Mouse (Mus musculus): Measurements from ENCODE around the gene Prdx1.
"Not testable (repeated sequence)": the region's sequence is repeated elsewhere in the genome, so short reads cannot be mapped to it uniquely, and the experiment has no call there.

Prdx1 gene

DNA sequence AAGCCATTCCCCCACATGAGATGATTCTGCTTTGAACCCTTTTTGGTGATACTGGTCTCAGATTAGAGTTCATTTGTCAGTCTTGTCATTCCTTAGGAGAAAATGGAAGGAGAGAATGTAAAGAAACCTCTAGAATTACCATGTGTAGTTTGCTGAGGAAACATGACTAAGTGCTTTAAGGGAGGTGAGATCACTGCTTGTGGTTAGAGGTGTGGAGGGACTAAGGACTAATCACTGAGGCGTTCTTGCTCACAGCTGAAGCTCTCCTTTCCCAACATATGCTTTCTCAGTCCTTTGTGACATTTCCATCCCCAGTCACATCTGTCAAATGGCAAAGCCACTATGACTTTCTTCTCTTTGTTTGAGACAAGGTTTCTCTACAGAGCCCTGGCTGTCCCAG is 7.5 kb upstream of the Prdx1 start:
- no peak for DNase-seq (ENCODE audit: low read depth)

DNA sequence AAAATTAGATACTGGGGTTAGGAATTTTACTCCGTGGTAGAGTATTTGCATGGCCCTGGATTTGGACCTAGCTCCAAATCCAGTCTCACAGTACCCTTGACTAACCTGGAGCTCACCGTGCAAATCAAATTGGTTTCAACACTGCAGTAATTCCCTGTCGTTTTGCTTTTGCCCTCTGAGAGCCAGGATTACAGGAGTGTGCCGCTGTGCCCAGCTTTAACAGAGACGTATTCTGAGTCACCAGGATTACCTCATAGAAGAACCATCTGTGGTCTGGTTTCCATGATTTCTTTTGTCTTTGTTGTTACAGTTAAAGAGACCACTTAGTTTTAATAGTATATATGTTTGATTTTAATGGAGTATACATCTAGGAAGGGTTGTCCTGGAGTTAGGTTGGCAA is 6.2 kb upstream of the Prdx1 start:
- DNase-seq (ENCODE audit: low read depth): no peak

DNA sequence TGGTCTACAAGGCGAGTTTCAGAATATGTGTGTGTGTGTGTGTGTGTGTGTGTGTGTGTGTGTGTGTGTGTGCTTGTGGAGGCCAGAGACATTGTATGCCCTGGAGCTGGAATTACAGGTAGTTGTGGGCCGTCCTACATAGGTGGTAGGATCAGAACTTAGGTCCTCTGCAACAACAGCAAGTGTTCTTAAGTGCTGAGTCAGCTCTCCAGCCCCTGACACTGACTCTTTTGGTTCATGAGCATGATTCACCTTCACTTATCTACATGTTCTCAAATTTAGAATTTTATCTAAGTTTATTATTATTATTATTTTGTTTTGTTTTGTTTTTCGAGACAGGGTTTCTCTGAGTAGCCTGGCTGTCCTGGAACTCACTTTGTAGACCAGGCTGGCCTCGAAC is 4.8 kb upstream of the Prdx1 start:
- DNase-seq (ENCODE audit: low read depth): not testable (repeated sequence)

DNA sequence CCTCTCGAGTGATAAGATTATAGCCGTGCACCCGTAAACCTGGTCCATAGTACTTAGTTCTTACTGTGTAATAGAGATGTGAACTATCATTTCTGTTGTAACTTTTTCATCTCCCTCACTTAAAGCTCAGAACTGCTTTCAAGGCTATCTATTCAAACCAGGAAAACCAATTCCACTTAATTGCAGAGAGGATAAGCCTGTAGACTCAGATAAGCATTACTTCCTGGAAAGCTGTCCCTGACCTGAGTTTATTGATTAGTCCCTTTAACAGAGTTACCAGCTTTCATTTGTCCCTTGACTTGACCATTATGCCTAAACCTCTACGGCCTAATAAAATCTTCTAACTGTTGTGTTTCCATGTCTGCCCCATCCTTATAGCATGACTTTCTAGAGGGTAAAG is 1.4 kb upstream of the Prdx1 start:
- no peak for DNase-seq (ENCODE audit: low read depth)

DNA sequence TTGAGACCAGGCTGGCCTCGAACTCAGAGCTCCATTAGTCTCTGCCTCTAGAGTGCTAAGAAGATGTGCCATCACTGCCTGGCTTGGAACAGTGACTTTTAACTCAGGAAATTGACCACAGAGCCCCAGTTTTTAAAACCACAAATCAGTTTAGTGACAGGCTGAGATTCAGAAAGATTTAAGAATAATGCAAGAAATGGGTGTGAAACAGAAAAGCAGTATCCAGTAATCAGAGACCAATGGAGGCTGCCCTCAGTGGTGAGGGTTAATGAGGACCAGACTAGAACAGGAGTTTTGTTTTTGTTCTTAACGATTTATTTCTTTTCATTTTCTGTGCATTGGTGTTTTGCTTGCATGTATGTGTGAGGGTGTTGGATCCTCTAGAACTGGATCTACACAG is 679 bp upstream of the Prdx1 start:
- DNase-seq (ENCODE audit: low read depth): no peak

DNA sequence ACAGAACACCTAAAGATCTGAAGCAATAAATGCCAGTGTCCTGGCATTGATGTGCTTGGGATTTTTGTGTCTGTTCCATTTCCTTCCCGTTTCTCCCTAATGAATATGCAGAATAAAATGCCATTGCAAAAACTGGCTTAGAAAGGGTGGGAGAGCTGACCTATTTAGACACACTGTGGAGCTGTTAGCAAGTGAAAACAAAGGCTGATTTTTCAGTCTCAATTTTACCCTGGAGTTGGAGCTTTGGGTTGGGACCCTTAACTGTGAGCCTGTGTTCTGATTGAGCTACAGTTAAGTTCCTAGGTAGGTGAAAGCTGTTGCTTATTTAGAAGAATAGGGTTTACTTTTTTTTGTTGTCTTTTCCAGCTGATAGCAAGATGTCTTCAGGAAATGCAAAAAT is 1.7 kb downstream of the Prdx1 start:
- DNase-seq (ENCODE audit: low read depth): no peak

DNA sequence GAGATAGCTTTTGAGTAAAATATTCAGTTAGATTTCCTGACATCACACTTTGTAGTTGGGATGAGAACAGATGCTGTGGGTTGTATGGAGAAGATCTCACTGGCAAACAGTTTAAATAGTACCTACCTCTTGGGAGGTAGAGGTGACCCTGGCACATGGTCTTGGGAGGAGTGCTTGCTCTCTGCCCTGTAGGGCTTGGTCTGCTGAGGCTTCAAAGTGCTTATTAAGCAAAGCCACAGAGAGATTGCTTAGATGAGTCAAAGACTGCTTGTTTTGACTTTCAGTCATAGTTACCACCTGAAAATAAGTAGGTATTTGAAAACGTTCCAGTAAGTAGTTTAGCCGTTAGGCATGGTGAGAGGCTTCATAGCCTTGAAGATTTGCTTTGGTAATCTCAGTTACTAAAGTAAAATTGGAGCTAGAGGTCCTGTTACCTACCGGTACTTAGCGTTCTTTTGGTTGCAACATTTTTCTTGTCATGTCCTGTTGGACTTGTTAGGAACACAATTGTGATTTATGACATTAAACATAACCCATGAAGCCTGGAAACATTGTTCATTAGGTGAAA is 4.0 kb downstream of the Prdx1 start:
- DNase-seq (ENCODE audit: low read depth): no peak

DNA sequence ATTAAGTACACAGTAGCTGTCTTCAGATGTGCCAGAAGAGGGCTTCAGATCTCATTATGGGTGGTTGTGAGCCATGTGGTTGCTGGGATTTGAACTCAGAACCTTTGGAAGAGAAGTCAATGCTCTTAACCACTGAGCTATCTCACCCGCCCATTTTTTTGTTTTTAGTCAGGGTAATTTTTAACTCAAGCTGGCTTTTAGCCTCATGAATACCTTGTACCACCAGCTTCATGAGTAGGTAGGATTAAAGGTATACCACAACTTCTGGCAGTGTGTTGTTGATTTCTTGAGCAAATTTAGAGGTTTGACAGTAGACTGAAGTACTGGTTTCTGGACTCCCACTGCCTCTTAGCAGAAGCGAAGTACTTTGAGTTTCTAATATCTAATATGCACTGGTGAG is 6.8 kb downstream of the Prdx1 start:
- no peak for DNase-seq (ENCODE audit: low read depth)

DNA sequence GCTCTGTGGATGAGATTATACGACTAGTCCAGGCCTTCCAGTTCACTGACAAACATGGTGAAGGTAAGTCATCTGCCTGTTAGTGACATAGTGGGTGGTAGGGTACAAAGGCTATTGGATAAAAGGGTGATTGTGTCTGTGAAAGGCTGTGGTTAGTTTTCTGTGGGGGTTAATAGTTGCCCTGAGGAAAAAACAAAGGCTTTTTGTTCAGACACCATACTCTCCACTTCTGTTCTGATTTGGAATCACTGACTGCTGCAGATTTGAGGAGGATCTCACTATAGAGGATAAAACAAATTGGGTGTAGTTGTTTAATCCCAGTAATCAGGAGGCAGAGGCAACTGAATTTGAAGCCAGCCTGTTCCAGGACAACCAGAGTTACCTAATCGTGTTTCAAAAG is 8.4 kb downstream of the Prdx1 start:
- no peak for DNase-seq (ENCODE audit: low read depth)

DNA sequence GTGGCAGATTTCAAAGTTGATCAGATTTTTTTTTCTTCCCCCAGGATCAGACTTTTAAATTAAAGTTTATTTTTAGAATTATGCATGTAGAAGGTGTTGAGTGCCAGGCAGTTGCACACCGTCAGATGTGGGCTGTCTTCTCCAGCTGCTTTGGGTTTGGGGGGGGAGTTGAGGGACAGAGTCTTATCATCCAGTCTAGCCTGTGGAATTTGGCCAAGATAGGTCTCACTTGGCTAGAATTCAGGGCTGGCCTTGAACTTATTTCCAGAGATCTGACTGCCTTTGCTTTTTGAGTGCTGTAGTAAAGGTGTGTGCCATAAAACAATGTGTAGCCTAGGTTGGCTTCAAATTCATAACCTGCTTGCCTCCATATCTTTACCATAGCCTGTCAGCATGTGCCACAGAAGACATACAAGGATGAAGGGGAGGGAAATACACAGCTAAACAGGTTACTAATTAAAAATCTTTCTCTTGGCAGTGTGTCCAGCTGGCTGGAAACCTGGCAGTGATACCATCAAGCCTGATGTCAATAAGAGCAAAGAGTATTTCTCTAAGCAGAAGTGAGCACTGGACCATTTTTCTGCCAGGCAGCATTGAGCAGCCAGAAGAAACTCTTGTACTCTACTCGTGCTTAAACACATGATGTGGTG is 13.5 kb downstream of the Prdx1 start:
- DNase-seq (ENCODE audit: low read depth): no peak

DNA sequence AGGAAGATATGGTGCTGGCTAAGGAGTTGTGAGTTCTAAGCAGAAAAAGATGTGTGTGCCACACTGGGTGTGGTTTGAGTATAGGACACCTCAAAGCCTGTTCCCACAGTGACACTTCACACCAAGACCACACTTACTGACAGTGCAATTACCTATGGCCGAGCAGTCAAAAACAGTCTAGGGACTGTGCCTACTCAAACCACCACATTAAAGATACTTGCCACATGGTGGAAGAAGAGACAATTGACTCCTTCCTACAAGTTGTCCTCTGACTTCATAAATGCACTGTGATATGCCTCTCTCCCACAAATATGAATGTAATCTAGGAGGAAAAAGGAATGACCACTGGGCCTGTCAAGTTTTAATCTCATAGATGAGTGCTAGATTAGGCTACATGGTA is 15.6 kb downstream of the Prdx1 start:
- no peak for DNase-seq (ENCODE audit: low read depth)

DNA sequence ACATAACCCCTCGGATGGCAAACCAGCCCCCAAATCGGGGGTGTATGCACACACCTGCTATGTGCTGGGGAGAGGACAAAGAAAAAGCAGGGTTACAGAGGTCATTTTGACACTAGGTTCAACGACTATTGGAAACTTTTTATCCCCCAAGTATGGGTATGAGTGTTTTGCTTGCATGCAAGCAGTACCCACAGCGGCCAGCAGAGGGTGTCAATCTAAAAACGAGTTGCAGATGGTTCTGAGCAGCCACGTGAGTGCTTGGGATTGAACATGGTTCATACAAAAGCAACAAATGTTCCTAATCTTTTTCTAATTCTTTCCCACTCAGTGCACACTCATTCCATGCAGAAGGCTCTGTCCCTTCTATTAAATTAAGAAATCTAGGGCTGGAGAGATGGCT is 18.5 kb downstream of the Prdx1 start:
- DNase-seq (ENCODE audit: low read depth): peak; percentile 72

DNA sequence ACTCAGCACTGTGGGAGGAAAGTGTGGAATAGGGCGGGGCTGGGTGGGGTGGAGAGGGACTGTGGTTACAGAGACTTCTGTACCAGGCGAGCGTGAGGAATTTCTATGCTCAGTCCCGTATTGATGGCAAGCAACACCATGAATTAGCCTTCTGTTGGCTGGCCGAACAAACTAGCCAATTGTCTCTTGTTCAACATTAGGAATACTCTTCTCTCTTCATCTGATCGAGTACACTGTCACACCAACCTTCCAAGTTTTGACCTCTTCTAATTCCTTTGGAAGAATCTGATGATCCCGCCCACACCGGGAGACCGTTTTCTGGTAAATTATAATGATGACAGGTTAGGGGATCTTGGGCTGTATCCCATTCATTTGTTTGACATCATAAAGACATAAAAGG is 22.3 kb downstream of the Prdx1 start:
- no peak for DNase-seq (ENCODE audit: low read depth)

DNA sequence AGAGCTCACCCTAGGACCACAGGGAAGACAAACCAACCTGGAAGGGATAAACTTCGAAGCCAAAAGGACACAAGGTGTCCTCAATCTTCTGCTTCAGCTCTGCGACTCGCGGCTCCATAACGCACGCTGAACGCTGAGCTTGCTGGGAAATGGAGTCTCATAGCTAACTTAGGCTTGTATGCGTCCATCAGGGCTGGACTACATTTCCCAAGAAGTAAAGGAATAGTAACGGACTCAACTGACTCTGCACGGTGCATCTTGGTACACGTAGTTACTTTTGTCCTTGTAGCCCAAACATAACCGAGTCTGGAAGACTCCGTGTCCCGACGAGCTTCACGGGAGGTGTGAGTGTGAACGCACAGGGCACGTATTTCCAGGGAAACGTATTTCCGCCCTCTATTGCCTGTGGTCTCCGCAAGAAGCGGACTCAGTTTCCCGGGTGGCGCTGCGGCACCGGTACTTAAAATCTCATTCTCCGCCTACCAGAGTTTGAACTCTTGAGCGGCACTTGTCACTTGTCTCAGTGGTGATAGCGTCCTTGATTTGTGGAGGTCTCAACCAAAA is 22.9 kb downstream of the Prdx1 start, which contains the start of the genes Mmachc and Ccdc163:
Mmachc (minus strand) TSS at position 206 of the 564 bp plus-strand sequence.
Ccdc163 (plus strand) TSS at position 309 of the 564 bp plus-strand sequence.
- DNase-seq (ENCODE audit: low read depth): peak; percentile 86

DNA sequence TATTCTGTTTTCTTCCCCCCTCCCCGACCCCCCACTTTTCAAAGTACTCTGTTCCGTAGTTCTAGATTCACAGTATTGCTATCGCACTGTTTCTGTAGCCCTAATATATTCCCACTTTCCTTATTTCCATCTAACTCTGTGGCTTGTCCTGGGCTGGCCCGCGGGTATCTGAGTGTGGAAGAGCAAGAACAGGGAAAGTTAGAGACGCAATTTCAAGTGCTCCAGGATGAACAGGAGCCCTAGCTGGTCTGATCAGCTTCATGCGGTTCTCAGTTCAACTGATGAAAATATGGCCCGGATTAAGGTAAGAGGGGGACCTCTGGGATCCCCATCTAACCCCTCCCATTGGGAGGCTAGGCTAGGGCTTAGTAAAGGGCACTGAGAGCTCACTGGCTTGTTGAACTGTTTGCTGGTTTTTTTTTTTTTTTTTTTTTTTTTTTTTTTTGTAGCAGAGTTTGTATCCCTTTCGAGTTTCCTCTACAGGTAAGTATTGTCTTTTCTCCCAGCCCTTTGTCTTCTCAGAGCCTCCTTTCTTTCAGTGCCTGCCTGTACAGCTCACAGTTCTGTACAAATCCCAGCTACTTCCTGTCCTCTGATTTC is 23.5 kb downstream of the Prdx1 start:
- DNase-seq (ENCODE audit: low read depth): no peak

DNA sequence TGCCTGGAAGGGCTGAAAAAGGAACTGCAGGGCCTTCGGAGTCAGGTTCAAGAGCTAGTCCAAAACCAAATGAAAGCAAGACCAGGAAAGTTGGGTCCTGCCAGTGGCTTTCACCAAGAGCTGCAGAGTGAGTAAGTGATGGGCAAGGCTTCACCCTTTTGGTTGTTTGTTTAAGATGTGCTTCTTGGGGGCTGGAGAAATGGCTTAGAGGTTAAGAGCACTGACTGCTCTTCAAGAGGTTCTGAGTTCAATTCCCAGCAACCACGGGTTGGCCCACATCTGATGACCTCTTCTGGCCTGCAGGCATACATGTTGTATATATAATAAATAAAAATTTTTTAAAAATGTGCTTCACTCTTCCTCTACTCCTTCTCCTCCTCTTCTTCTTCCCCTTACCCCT is 24.8 kb downstream of the Prdx1 start:
- DNase-seq (ENCODE audit: low read depth): no peak

DNA sequence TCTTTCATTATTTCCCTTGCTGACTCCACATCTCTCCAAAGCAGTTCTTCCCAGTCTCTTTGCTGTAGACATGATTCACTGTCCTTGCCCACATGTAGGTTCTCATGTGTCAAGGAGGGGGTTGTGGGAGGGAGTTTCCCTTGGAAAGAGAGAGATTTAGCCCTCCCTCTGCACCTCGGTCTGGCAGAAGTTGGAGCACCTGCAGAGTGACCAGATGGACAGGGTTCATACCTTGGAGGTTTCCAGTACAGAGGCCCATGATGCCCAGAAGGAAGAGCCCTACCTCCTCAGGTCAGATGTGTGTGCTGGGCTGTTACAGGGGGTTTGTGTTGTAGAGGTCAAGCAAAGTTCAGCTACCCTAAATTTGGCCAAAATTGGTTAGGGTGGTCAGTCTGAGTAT is 27.2 kb downstream of the Prdx1 start:
- DNase-seq (ENCODE audit: low read depth): no peak

DNA sequence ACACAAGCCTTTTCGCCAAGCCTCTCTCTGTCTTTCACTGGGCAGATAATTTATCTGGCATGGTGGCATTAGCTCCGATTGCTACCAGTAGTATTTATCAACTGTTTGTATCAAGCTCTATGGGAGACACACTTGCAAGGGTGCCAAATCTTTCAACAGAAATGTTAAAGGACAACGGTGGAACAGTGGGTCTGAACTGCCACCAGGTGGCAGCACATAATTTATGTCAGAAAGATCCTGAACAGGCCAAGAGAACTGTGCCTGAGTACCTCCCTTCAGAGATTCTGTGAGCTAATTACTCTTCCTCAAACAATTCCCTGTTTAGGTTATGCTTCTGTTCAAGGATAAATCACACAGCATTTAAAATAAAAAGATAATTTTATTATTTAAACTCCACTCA is 34.1 kb downstream of the Prdx1 start:
- DNase-seq (ENCODE audit: low read depth): peak; percentile 73

DNA sequence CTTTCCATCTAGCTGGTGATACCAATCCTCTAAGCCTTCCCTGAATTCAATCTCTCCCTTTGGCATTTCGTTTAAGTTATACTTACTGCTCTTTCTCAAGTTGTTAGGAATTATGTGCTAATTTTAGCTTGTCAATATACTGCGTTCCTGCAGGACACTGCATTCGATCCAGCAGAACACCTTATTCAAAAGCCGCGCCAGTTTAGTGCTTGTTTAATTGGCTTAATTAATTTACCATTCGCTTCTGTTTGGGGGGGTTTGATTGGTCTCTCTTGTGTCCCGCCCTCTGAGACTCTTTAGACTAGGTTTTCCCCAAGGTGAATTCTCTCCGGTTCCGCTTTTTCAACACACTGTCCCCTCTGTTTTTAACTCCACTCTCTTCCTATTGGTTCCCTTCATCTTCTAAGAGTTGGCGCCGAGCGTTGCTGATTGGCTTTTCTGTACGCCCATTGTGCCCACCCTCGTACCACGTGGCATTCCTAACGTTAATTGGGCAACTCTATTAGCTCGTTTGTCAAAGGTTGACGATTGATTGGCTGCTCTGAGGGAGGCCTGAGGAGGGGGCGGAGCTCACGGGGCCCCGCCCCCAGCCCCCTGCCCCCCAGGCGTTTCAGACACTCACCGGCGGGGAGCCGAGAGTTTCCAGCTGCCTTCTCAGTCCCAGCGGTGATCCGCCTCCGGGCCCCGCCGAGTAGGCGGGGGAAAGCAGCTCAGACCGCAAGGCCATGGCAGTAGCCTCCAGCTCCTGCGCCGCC is 35.2 kb downstream of the Prdx1 start, which contains the start of gene Tesk2:
Tesk2 (plus strand) TSS at position 606 of the 755 bp plus-strand sequence.
- DNase-seq (ENCODE audit: low read depth): peak; percentile 98

DNA sequence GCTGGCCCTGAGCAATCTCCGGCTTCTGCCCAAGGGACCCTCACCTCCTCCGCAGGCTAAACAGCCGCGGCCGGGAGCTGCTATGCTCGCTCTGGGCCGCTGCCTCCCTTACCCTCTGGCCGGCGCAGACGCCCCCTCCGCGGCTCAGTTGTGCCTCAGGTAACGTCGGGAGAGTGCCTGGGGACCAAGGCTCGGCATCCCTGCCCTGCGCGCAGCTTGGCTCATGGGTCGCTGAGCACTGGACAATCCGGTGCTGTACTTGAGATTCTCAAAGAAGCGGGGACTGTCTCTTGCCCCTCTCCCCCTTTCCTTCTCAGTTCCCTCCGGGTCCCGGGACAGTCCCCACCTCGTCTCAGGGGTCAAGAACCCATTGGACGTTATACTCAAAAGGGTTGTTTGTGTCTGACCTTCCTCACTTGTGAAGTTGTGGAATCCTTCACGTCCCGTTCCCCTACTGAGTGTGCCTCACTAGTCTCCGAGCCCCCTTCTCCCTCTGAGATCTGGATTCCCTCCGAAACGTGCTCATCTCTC is 35.8 kb downstream of the Prdx1 start:
- no peak for DNase-seq (ENCODE audit: low read depth)

DNA sequence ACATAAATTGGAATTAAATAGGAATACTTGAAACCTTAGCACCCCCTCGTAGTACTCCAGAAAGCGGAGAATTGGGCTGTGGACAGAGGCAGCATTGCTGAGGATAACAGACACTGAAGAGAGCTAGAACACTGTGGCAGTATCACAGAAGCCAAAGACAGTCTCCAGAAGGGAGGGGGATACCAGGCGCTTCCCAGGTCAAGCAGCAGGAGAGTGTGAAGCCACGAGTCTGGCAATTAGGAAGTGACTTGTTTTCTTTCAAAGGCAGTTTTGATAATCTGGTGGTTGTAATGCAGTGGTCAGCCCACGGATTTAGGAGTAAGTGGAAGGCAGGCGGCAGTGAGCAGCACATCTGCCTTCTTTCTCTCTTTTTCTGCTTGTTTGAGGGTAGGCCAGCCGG is 36.9 kb downstream of the Prdx1 start:
- DNase-seq (ENCODE audit: low read depth): no peak

DNA sequence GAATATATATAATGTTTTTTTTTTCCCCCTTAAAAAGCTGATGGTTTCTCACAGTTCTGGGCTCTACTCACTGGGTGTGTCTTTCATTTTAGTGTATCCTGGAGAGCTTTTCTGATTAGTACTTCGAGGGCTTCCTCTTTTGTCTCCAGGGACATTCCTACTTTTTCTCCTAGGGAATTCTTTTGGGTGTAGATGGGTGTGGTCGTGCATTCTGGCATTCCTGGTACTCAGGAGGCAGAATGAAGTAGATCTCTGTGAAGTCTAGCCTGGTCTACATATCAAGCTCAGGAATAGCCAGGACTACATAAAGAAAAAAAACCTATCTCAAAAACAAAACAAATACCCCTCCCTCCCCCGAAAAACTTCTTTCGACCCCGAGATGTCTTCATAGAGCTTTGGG is 40.1 kb downstream of the Prdx1 start:
- no peak for DNase-seq (ENCODE audit: low read depth)
